Mouse (Mus musculus): Measurements from ENCODE around the gene Krtap4-2. TPM values are rescaled to one million over a fixed set of nuclear protein-coding genes. Genes with fewer than 3 reads are reported as not detected.

Krtap4-2 gene
- polyA plus RNA-seq (2012; fragmentation: generic; extraction: Trizol), result not detected

GRCm38 (mm10) chr11:99634653-99635134, at the start of gene Krtap4-2:
Gene Krtap4-2, minus strand, starts transcription at chr11:99635084.

DNA sequence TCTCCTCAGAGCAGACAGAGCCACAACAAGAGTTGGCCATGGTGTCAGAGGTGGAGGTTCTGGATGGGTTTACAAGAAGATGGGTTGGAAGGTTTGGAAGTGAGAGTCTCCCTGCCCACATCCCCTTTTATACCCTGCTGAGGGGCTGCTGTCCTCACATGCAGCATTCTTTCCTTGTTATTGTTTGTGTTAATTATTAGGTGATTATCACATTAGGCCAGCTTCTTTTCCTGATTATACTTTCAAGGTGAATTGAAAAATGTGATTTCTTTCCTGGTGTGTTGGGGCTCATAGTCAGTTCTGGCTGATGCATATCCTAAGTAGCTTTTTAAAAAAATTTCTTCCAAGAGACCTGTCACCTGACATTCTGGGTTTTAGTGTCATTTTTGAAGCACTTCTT, 31.0 kb upstream of the Krtap4-2 start, which contains the start of gene Krtap4-6:
Gene Krtap4-6 (minus strand): TSS at position 101 of the 400 bp plus-strand sequence.

DNA sequence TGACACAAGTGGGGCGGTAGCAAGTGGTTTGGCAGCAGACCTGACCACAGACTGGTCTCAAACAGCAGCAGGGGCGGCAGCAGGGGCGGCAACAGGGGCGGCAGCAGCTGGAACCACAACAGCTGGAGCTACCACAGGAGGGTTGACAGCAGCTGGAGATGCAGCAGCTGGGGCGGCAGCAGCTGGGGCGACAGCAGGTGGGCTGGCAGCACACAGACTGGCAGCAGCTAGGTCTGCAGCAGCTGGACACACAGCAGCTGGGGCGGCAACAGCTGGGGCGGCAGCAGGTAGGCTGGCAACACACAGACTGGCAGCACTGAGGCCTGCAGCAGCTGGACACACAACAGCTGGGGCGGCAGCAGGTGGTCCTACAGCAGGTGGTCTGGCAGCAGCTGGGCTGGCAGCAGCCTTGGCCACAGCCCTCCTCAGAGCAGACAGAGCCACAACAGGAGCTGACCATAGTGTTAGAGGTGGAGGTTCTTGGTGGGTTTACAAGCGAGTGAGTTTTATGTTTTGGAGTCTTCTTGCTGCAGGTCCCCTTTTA, 23.7 kb upstream of the Krtap4-2 start, which contains the start of gene Gm11563:
Gene Gm11563 (minus strand): TSS at position 494 of the 544 bp plus-strand sequence.

GRCm38 (mm10) chr11:99650136-99650535, 15.3 kb upstream of the Krtap4-2 start, which contains the start of gene Gm11555:
Gene Gm11555, minus strand, starts transcription at chr11:99650236.

GRCm38 (mm10) chr11:99643635-99644139, 8.8 kb upstream of the Krtap4-2 start, which contains the start of gene Krtap4-7:
Gene Krtap4-7, minus strand, starts transcription at chr11:99644089.

DNA sequence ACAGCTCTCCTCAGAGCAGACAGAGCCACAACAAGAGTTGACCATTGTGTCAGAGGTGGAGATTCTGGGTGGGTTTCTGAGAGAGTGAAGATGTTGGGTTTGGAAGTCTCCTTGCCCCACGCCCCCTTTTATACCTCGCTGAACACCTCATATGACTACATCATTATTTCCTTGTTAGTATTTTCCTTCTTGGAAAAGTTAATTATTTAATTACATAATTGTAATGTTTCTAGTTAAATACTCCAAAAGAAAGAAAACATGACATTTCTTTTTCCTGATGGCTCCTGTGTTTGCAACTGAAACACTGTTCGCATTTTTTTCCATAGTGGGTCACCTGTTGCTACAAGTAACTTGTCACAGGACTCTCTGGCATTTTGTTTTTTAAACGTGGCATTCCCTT, 6.7 kb downstream of the Krtap4-2 start, which contains the start of gene Krtap4-1:
Gene Krtap4-1 (minus strand): TSS at position 101 of the 400 bp plus-strand sequence.

DNA sequence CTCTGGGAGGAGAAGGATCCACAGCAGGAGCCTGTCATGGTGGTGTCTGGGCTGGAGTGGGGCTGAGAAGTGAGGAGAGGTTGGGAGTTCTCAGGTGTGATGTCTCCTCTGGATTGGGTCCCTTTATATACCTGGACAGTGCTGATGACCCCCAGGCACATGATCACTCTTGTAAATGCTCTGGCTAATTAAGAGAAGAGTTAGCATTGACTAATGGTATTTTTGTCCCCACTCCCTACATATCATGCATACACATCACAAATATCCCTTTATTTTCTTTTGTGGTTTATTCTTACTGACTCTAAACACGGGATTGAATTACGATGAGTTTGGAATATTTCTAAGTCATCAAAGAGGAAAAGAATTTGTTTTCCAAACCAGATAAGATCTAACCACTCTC, 14.5 kb downstream of the Krtap4-2 start, which contains the start of gene Gm11562:
Gene Gm11562 (minus strand): TSS at position 101 of the 400 bp plus-strand sequence.

DNA sequence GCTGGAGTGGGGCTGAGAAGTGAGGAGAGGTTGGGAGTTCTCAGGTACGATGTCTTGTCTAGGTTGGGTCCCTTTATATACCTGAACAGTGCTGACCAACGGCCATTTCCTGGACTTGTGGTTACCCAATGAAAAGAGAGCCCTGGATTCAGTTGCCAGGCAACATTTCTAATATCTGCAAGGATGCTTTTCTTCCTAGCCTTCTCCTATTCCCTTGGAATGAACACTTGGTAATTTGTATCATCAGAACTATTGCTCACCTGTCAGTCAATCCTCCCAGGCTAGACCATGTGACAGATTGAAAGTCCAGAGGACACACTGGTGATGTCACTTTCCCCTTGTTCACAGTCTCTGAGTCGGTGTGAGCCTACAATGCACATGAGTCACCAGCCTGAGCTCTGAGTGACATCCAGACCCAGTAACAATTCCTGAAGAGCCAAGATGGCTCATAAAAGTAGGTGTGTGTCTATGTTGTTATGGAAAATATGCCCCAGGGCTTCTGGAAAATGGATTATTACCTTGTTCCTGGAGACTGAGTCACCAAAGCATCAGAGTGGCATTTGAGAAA, 20.0 kb downstream of the Krtap4-2 start, which contains the start of gene Krtap2-4:
Gene Krtap2-4 (minus strand): TSS at position 51 of the 568 bp plus-strand sequence.

GRCm38 (mm10) chr11:99610089-99610488, 24.8 kb downstream of the Krtap4-2 start, which contains the start of gene Gm11937:
Gene Gm11937, minus strand, starts transcription at chr11:99610189.

DNA sequence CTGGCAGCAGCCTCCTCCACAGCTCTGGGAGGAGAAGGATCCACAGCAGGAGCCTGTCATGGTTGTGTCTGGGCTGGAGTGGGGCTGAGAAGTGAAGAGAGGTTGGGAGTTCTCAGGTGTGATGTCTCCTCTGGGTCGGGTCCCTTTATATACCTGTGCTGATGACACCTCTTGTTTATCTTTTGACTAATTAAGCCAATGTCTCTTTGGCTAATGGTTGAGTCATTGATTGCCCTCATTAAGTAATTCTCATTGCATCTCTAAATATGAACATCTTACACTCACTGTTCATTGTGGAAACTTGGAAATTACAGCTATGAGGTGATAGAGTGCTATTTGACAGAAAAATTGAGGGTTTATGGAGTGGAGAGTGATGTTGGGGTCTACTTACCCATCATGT, 31.7 kb downstream of the Krtap4-2 start, which contains the start of gene Gm11938:
Gene Gm11938 (minus strand): TSS at position 101 of the 400 bp plus-strand sequence.

GRCm38 (mm10) chr11:99597742-99598141, 37.1 kb downstream of the Krtap4-2 start, which contains the start of gene Krtap9-3:
Gene Krtap9-3, minus strand, starts transcription at chr11:99598105.

DNA sequence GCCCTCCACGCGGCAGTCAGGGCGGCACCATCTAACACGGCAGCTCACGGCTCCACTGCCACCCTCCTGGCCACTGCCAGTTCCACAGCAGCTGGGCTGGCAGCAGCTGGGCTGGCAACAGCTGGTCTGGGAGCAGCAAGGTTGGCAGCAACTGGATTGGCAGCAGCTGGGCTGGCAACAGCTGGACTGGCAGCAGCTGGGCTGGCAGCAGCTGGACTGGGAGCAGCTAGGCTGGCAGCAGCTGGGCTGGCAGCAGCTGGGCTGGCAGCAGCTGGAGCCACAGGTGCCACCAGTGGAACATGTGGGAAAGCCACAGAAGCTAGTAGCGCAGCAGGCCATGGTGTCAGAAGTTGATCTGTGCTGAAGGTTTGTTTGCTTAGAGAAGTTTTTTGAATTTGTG, 43.9 kb downstream of the Krtap4-2 start, which contains the start of gene Krtap1-3:
Gene Krtap1-3 (minus strand): TSS at position 359 of the 400 bp plus-strand sequence.

Other genes starting within 250 kb of the Krtap4-2 start
- 1 to 10 TPM; 2.4 to 8.5 TPM for gene Krt10, start 245.7 kb downstream of the Krtap4-2 start, polyA plus RNA-seq (2012; fragmentation: generic; extraction: Trizol)
- gene Krt12, start 212.8 kb downstream of the Krtap4-2 start, polyA plus RNA-seq (2012; fragmentation: generic; extraction: Trizol), result not detected
- not detected for gene Krt20, start 196.9 kb downstream of the Krtap4-2 start, polyA plus RNA-seq (2012; fragmentation: generic; extraction: Trizol)
- not detected for gene Krt23, start 141.9 kb downstream of the Krtap4-2 start, polyA plus RNA-seq (2012; fragmentation: generic; extraction: Trizol)
- not detected for gene Krt39, start 113.7 kb downstream of the Krtap4-2 start, polyA plus RNA-seq (2012; fragmentation: generic; extraction: Trizol)
- gene Krt40, start 91.9 kb downstream of the Krtap4-2 start, polyA plus RNA-seq (2012; fragmentation: generic; extraction: Trizol), result not detected
- not detected for gene Krtap3-3, start 84.2 kb downstream of the Krtap4-2 start, polyA plus RNA-seq (2012; fragmentation: generic; extraction: Trizol)
- not detected for gene Krtap3-2, start 78.2 kb downstream of the Krtap4-2 start, polyA plus RNA-seq (2012; fragmentation: generic; extraction: Trizol)
- gene Gm11939, start 75.6 kb downstream of the Krtap4-2 start, polyA plus RNA-seq (2012; fragmentation: generic; extraction: Trizol), result not detected
- gene Krtap3-1, start 68.5 kb downstream of the Krtap4-2 start, polyA plus RNA-seq (2012; fragmentation: generic; extraction: Trizol), result not detected
- under 1 TPM in 1 of 2 experiments, not detected in 1; 0.06 TPM for gene Krtap1-5, start 54.1 kb downstream of the Krtap4-2 start, polyA plus RNA-seq (2012; fragmentation: generic; extraction: Trizol)
- gene Krtap1-4, start 51.4 kb downstream of the Krtap4-2 start, polyA plus RNA-seq (2012; fragmentation: generic; extraction: Trizol), result not detected
- not detected for gene Krtap1-3, start 43.7 kb downstream of the Krtap4-2 start, polyA plus RNA-seq (2012; fragmentation: generic; extraction: Trizol)
- gene Krtap9-3, start 37.0 kb downstream of the Krtap4-2 start, polyA plus RNA-seq (2012; fragmentation: generic; extraction: Trizol), result not detected
- not detected for gene Gm11938, start 31.8 kb downstream of the Krtap4-2 start, polyA plus RNA-seq (2012; fragmentation: generic; extraction: Trizol)
- not detected for gene Gm11937, start 24.9 kb downstream of the Krtap4-2 start, polyA plus RNA-seq (2012; fragmentation: generic; extraction: Trizol)
- not detected for gene Krtap2-4, start 20.2 kb downstream of the Krtap4-2 start, polyA plus RNA-seq (2012; fragmentation: generic; extraction: Trizol)
- gene Gm11562, start 14.6 kb downstream of the Krtap4-2 start, polyA plus RNA-seq (2012; fragmentation: generic; extraction: Trizol), result not detected
- not detected for gene Krtap4-1, start 6.8 kb downstream of the Krtap4-2 start, polyA plus RNA-seq (2012; fragmentation: generic; extraction: Trizol)
- not detected for gene Krtap4-7, start 9.0 kb upstream of the Krtap4-2 start, polyA plus RNA-seq (2012; fragmentation: generic; extraction: Trizol)
- not detected for gene Gm11555, start 15.2 kb upstream of the Krtap4-2 start, polyA plus RNA-seq (2012; fragmentation: generic; extraction: Trizol)
- gene Gm11563, start 23.9 kb upstream of the Krtap4-2 start, polyA plus RNA-seq (2012; fragmentation: generic; extraction: Trizol), result not detected
- gene Krtap4-6, start 30.9 kb upstream of the Krtap4-2 start, polyA plus RNA-seq (2012; fragmentation: generic; extraction: Trizol), result not detected
- gene Gm14190, start 55.7 kb upstream of the Krtap4-2 start, polyA plus RNA-seq (2012; fragmentation: generic; extraction: Trizol), result not detected
- gene Gm14180, start 99.2 kb upstream of the Krtap4-2 start, polyA plus RNA-seq (2012; fragmentation: generic; extraction: Trizol), result not detected
- not detected for gene Gm11595, start 137.8 kb upstream of the Krtap4-2 start, polyA plus RNA-seq (2012; fragmentation: generic; extraction: Trizol)
- gene Krtap4-8, start 145.6 kb upstream of the Krtap4-2 start, polyA plus RNA-seq (2012; fragmentation: generic; extraction: Trizol), result not detected
- not detected for gene Krtap4-9, start 150.1 kb upstream of the Krtap4-2 start, polyA plus RNA-seq (2012; fragmentation: generic; extraction: Trizol)
- gene Gm11596, start 158.4 kb upstream of the Krtap4-2 start, polyA plus RNA-seq (2012; fragmentation: generic; extraction: Trizol), result not detected
- gene Gm11569, start 163.8 kb upstream of the Krtap4-2 start, polyA plus RNA-seq (2012; fragmentation: generic; extraction: Trizol), result not detected
- gene Gm11554, start 169.4 kb upstream of the Krtap4-2 start, polyA plus RNA-seq (2012; fragmentation: generic; extraction: Trizol), result not detected
- not detected for gene Krtap4-13, start 174.8 kb upstream of the Krtap4-2 start, polyA plus RNA-seq (2012; fragmentation: generic; extraction: Trizol)
- gene Gm11564, start 180.6 kb upstream of the Krtap4-2 start, polyA plus RNA-seq (2012; fragmentation: generic; extraction: Trizol), result not detected
- not detected for gene 2300003K06Rik, start 203.0 kb upstream of the Krtap4-2 start, polyA plus RNA-seq (2012; fragmentation: generic; extraction: Trizol)
- not detected for gene Krtap4-16, start 216.5 kb upstream of the Krtap4-2 start, polyA plus RNA-seq (2012; fragmentation: generic; extraction: Trizol)
- not detected for gene Gm11568, start 222.8 kb upstream of the Krtap4-2 start, polyA plus RNA-seq (2012; fragmentation: generic; extraction: Trizol)
- gene Gm11559, start 229.4 kb upstream of the Krtap4-2 start, polyA plus RNA-seq (2012; fragmentation: generic; extraction: Trizol), result not detected
- not detected for gene Krtap9-1, start 238.3 kb upstream of the Krtap4-2 start, polyA plus RNA-seq (2012; fragmentation: generic; extraction: Trizol)
- gene Gm11567, start 244.1 kb upstream of the Krtap4-2 start, polyA plus RNA-seq (2012; fragmentation: generic; extraction: Trizol), result not detected

Data from C3H10T1/2 (cell line).